Mouse (Mus musculus) midbrain, embryonic 14.5 days (tissue): ENCODE data around the gene Tubb5. TPM values are rescaled to one million over a fixed set of nuclear protein-coding genes. Genes with fewer than 3 reads are reported as not detected.
A peak's percentile ranks its signal among the peaks of the same experiment; 100 is the strongest.

Experiments
- ATAC-seq: fragments of 200-750 bp; cut with Nextera tagmentation; 2 replicates; pipeline ENCODE4 v1.8.0; 2017; ENCODE audit warnings: moderate number of reproducible peaks, moderate library complexity; ENCODE audit not compliant: low FRiP score, low TSS enrichment
- DNase-seq: peaks from one replicate; pipeline ENCODE4 v3.0.0-alpha.2; 2015
- H3K27ac ChIP-seq: fragments of 300-500 bp; sonication (generic); replicated peaks from 2 replicates; pipeline ENCODE4 v1.5.1; 2014; ENCODE audit warnings: mild to moderate bottlenecking, low read depth, low read length, moderate library complexity
- H3K27me3 ChIP-seq: fragments of 300-500 bp; sonication (generic); 2 replicates; pipeline ENCODE4 v1.6.1; 2014; ENCODE audit warnings: low read length, control low read depth, mixed read lengths; ENCODE audit not compliant: control insufficient read depth, insufficient read depth
- H3K36me3 ChIP-seq: fragments of 300-500 bp; sonication (generic); 2 replicates; pipeline ENCODE4 v1.6.1; 2014; ENCODE audit warnings: low read length, control low read depth; ENCODE audit not compliant: control insufficient read depth, insufficient read depth
- H3K4me1 ChIP-seq: fragments of 300-500 bp; sonication (generic); 2 replicates; pipeline ENCODE4 v1.6.1; 2014; ENCODE audit warnings: mild to moderate bottlenecking, antibody characterized with exemption, low read length, control low read depth; ENCODE audit not compliant: control insufficient read depth, insufficient read depth
- H3K4me2 ChIP-seq: fragments of 300-500 bp; sonication (generic); 2 replicates; pipeline ENCODE4 v1.6.1; 2014; ENCODE audit warnings: mild to moderate bottlenecking, low read length, moderate library complexity
- H3K4me3 ChIP-seq: fragments of 300-500 bp; sonication (generic); replicated peaks from 2 replicates; pipeline ENCODE4 v1.5.1; 2014; ENCODE audit warnings: low read depth, low read length
- H3K9ac ChIP-seq: fragments of 300-500 bp; sonication (generic); replicated peaks from 2 replicates; pipeline ENCODE4 v1.6.1; 2014; ENCODE audit warnings: mild to moderate bottlenecking, low read length, moderate library complexity
- H3K9me3 ChIP-seq: fragments of 300-500 bp; sonication (generic); 2 replicates; pipeline ENCODE4 v1.6.1; 2016; ENCODE audit warnings: low read length, control low read depth, mixed read lengths; ENCODE audit not compliant: control insufficient read depth
- WGBS: fragments of 180-500 bp; shearing (Covaris S2); extraction: QIAGEN DNeasy Blood & Tissue Kit; methylation state at CpG from one replicate; pipeline ENCODE4 v1.1.7; 2014; 5-methylcytosine and 5-hydroxymethylcytosine counted together
- polyA plus RNA-seq: library from polyadenylated mRNA; unstranded; fragments of >200 nt; fragmentation: Nextera tagmentation; extraction: Ambion mirVana; gene quantifications from 2 replicates; pipeline ENCODE4 v1.2.1, GENCODE M21; 2014

The Tubb5 gene
- polyA plus RNA-seq, 1 experiment from 2014 or later = 1,880 TPM

DNA sequence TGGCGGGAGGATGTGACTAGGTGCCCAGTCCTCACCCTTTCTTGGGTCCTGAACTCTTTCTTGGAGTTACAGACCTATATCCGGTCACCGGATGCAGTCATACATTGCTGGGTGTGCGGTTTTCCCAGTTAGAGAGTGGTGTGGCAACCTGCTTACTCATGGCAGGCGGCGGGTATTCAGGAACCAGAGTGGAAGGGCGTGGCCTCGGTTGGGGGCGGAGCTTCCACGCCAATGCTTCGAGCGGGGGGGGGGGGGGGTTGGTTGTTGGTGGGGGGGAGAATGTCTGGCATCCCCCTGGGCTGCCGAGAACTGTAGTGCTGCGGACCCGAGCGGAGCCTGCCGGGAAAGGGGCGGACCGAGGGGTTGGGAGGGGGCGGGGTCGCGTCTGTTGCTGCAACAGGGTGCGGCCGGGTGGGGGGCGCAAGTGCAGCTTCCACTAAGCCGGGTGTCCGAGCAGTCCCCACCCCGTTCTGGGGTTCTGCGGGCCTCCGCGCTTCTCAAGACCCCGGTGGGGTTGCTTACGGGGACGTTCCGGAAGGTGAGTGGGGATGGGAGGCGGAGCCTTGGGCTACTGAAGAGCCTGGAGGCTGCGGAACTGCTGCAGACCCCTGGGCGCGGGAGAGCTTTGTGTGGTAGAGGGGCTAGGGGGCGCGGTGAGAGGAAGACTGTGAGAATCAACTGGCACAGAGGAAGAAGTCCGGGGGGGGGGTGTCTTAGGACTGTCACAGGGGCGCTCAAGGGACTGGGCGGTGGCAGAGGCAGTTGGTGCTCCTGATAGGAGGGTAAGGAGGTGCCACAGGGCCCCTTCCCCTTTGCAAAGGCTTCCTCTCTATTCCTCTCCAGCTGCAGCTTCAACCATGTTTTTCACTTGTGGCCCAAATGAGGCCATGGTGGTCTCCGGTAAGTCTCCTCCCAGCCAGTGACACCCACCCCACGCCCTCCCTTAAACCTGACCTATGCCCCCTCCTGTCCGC is 14.9 kb downstream of the Tubb5 start, which contains the start of gene Flot1:
Flot1 (plus strand) TSS at position 267 of the 974 bp plus-strand sequence.
- peaks cover 24% of the 10 kb centered on the region for H3K4me1 ChIP-seq
- no peaks in the 10 kb centered on the region for H3K9me3 ChIP-seq
- peak; percentile 89 for ATAC-seq
- H3K36me3 ChIP-seq = peaks cover 29% of the 10 kb centered on the region
- H3K27me3 ChIP-seq = 0 out of 2 replicates have a peak, but pooled peaks cover 4% of the 10 kb centered on the region
- DNase-seq = peak; percentile 91
- H3K27ac ChIP-seq = peak within 1 kb of the TSS; percentile 83
- peak within 1 kb of the TSS; percentile 75 for H3K4me2 ChIP-seq
- WGBS = under 1% methylated on average over 46 of the region's 47 CpGs
- peak within 1 kb of the TSS; percentile 69 for H3K9ac ChIP-seq
- peak within 1 kb of the TSS; percentile 66 for H3K4me3 ChIP-seq

DNA sequence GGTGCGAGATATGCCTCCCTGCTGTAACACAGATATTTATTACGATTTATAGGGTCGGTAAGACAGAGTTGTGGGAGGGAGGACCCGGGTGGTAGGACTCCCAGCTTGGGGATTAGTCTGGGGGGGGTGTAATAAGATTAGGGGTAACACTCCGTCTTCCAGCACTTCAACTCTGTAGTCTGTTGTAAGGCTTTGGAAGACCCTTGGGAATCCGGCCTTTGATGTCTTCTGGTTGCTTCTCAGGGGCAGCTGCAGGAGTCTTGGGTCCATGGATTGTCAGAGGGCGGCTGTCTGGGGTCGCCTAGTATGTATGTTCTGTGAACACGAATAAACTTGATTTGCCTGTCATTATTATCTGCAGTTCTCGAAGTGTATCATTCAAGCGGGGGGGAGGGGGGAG is 15.5 kb downstream of the Tubb5 start:
- Histone ChIP-seq H3K4me3 (peak overlapping the region; percentile 66), H3K36me3 (peaks cover 23% of the 10 kb centered on the region), H3K27me3 (0 out of 2 replicates have a peak, but pooled peaks cover 4% of the 10 kb centered on the region), H3K4me1 (peaks cover 24% of the 10 kb centered on the region), H3K9me3 (no peaks in the 10 kb centered on the region), H3K4me2 (peak overlapping the region; percentile 75), H3K9ac (peak overlapping the region; percentile 69; the same call in 1 of the 2 replicates), H3K27ac (peak overlapping the region; percentile 83)
- peak; percentile 70 for DNase-seq
- WGBS = 1% methylated on average over 11 of the region's 11 CpGs
- ATAC-seq = peak; percentile 38

DNA sequence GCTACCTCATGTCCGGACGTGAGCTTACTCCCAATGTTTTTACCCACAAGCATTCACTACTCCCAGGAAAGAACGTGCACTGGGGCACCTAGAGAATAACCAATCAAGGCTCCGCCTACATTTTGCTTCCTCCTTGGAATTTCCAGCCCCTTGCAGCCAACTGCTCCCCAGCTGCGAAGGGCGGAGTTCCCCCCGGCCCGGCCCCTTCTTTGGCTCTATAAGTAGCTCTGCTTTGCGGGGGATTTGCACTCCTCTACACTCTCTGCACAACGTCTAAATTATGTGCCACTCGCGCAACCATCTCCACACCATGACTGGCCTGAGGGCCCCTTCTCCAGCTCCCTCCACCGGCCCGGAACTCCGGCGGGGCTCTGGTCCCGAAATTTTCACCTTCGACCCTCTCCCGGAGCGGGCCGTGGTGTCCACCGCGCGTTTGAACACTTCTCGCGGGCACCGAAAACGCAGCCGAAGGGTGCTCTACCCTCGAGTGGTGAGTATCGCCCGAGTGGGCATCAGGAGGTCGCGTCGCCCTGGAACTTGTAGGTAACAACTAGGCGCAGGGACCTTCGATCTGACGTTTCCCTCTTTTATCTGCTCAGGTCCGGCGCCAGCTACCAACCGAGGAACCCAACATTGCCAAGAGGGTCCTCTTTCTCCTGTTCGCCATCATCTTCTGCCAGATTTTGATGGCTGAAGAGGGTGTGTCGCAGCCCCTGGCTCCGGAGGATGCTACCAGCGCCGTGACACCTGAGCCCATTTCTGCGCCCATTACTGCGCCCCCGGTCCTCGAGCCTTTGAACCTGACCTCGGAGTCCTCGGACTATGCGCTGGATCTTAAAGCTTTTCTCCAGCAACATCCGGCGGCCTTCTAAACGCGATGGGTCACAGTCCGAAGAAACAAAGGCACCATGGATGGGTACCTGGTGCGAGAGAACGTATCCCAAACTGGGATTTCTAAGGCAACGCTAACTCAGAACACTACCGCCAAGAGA is 16.4 kb downstream of the Tubb5 start, which contains the start of gene Ier3:
Ier3 (plus strand) TSS at position 246 of the 992 bp plus-strand sequence.
- peak within 1 kb of the TSS; percentile 66 for H3K4me3 ChIP-seq
- H3K36me3 ChIP-seq = peaks cover 16% of the 10 kb centered on the region
- 0 out of 2 replicates have a peak, but pooled peaks cover 4% of the 10 kb centered on the region for H3K27me3 ChIP-seq
- H3K9me3 ChIP-seq = no peaks in the 10 kb centered on the region
- peaks cover 24% of the 10 kb centered on the region for H3K4me1 ChIP-seq
- ATAC-seq (no peak), DNase-seq (peak; percentile 73)
- H3K9ac ChIP-seq = peak within 1 kb of the TSS; percentile 69
- H3K27ac ChIP-seq = 0 out of 2 replicates have a peak within 1 kb of the TSS, but pooled peaks have one; percentile 83
- under 1% methylated on average over 62 of the region's 62 CpGs for WGBS
- H3K4me2 ChIP-seq = peak within 1 kb of the TSS; percentile 75

DNA sequence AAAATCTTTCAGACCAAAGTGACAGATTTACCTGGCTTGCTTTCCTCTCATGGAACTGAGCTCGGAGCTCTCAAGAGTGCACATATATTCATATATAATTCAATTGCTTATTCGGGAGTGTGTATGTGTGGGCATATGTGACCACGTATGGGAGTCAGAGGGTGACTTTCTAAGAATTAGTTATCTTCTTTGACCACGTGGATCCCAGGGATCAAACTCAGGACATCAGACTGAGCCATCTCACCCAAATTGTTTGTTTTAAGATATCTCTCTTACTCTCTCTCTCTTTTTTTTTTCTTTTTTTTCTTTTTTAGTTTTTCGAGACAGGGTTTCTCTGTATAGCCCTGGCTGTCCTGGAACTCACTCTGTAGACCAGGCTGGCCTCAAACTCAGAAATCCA is 18.0 kb downstream of the Tubb5 start:
- Histone ChIP-seq H3K36me3 (no peaks in the 10 kb centered on the region), H3K27ac (no peak overlapping the region), H3K4me2 (no peak overlapping the region), H3K27me3 (0 out of 2 replicates have a peak, but pooled peaks cover 4% of the 10 kb centered on the region), H3K9ac (no peak overlapping the region), H3K4me3 (no peak overlapping the region), H3K4me1 (peaks cover 24% of the 10 kb centered on the region), H3K9me3 (no peaks in the 10 kb centered on the region)
- 85% methylated on average over 5 of the region's 5 CpGs for WGBS
- ATAC-seq (no peak), DNase-seq (no peak)

DNA sequence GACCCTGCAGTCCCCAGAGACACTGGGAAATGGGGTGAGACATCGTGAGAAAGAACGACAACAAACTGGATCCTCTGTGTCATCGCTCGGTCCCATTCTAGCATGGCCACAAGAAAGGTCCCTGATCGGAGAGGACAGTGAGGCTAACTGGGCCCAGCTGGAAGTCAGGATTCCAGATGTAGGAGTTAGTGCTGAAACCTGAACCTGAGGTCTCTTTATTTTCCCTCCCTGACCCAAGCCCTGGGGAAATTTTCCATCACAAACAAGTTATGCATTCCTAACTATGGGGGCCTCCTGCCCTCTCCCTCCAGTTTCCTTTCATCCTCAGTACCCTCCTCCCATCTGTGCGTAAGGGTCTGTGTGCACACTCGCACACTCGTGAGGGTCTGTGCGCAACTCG is 20.9 kb downstream of the Tubb5 start:
- H3K4me1 ChIP-seq = peaks cover 14% of the 10 kb centered on the region
- no peak for DNase-seq
- H3K4me2 ChIP-seq = no peak overlapping the region
- ATAC-seq = no peak
- H3K4me3 ChIP-seq = no peak overlapping the region
- H3K9me3 ChIP-seq = no peaks in the 10 kb centered on the region
- WGBS = 56% methylated on average over 10 of the region's 10 CpGs
- H3K27ac ChIP-seq = no peak overlapping the region
- 0 out of 2 replicates have a peak, but pooled peaks cover 4% of the 10 kb centered on the region for H3K27me3 ChIP-seq
- no peaks in the 10 kb centered on the region for H3K36me3 ChIP-seq
- H3K9ac ChIP-seq = no peak overlapping the region

DNA sequence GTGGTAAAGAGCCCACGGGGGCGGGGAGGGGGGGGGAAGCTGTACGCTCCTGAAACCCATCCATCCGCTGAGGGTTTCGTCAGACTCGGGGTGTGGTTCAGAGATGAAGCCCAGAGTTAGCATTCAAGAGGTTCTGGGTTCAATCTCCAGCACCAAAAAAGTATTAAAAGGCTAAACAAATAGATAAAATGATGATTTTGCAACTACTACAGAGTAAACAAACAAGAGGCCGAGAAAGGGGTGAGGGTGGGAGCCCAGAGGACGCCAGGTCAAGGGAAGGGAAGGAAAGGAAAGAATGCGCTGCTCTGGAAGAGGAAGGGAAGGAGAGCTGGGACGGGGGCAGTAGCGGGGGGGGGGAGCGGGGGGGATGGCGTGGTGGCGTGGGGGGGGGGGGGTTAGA is 21.4 kb downstream of the Tubb5 start:
- DNase-seq (no peak), ATAC-seq (no peak)
- Histone ChIP-seq H3K9ac (no peak overlapping the region), H3K36me3 (no peaks in the 10 kb centered on the region), H3K27ac (no peak overlapping the region), H3K9me3 (no peaks in the 10 kb centered on the region), H3K27me3 (0 out of 2 replicates have a peak, but pooled peaks cover 4% of the 10 kb centered on the region), H3K4me3 (no peak overlapping the region), H3K4me1 (peaks cover 9% of the 10 kb centered on the region), H3K4me2 (no peak overlapping the region)
- 39% methylated on average over 12 of the region's 14 CpGs for WGBS

DNA sequence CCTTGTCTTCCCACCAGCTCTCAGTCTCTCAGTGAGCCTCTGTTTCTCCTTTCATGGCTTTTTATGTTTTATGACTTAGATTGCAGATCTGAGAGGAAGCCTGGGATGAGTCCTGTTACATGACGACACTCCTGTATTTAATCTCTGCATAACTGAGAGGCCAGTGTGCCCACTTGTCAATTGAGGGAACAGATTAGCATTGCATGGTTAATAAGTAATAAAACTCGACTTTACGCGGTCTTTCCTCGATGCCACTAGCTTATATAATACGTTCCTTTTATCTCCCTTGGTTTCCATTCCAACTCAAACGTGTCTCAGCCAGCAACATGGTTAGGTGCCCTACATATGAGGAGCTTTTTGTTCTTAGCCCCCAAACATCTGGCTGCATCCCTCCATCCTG is 22.3 kb downstream of the Tubb5 start:
- 61% methylated on average over 7 of the region's 7 CpGs for WGBS
- Histone ChIP-seq H3K27me3 (0 out of 2 replicates have a peak, but pooled peaks cover 4% of the 10 kb centered on the region), H3K4me3 (no peak overlapping the region), H3K36me3 (no peaks in the 10 kb centered on the region), H3K9ac (no peak overlapping the region), H3K4me1 (peaks cover under 1% of the 10 kb centered on the region; the same call in 1 of the 2 replicates), H3K9me3 (no peaks in the 10 kb centered on the region), H3K27ac (no peak overlapping the region), H3K4me2 (no peak overlapping the region)
- DNase-seq (no peak), ATAC-seq (no peak)

DNA sequence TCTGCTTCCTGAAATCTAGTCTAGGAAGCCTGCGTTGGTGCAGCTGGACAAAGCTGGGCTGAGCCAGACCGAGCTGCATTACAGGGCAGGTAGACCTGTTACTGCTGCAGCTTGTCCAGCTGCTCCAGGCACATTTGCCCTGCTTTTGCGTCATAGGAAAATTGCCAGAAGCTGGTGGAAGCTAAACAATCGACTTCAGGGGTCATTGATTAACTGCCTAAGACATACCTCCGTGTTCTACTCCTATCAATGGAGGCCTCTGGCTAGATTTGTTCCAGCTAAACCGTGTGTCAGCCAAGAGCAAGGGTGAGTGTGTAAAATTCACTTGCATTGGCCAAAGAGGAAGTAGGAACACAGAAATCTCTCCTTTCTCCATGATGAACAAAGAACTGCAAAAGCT is 23.4 kb downstream of the Tubb5 start:
- no peaks in the 10 kb centered on the region for H3K9me3 ChIP-seq
- no peak overlapping the region for H3K9ac ChIP-seq
- no peaks in the 10 kb centered on the region for H3K27me3 ChIP-seq
- DNase-seq (no peak), ATAC-seq (no peak)
- WGBS = 73% methylated on average over 6 of the region's 6 CpGs
- no peaks in the 10 kb centered on the region for H3K4me1 ChIP-seq
- no peak overlapping the region for H3K4me2 ChIP-seq
- H3K27ac ChIP-seq = no peak overlapping the region
- no peak overlapping the region for H3K4me3 ChIP-seq
- no peaks in the 10 kb centered on the region for H3K36me3 ChIP-seq
